Mouse (Mus musculus) adrenal gland (tissue): ENCODE results near the gene Rnf38.

Experiments
- intact Hi-C: fragments of 180-260 bp; cut with DNase I; formaldehyde crosslinking; loops from one replicate; pipeline ENCODE4 v1.15.1; 2025

Gene Rnf38

GRCm38 (mm10) chr4:44126805-44127204, 106.8 kb downstream of the Rnf38 start:
- intact Hi-C loops = no loop called here

DNA sequence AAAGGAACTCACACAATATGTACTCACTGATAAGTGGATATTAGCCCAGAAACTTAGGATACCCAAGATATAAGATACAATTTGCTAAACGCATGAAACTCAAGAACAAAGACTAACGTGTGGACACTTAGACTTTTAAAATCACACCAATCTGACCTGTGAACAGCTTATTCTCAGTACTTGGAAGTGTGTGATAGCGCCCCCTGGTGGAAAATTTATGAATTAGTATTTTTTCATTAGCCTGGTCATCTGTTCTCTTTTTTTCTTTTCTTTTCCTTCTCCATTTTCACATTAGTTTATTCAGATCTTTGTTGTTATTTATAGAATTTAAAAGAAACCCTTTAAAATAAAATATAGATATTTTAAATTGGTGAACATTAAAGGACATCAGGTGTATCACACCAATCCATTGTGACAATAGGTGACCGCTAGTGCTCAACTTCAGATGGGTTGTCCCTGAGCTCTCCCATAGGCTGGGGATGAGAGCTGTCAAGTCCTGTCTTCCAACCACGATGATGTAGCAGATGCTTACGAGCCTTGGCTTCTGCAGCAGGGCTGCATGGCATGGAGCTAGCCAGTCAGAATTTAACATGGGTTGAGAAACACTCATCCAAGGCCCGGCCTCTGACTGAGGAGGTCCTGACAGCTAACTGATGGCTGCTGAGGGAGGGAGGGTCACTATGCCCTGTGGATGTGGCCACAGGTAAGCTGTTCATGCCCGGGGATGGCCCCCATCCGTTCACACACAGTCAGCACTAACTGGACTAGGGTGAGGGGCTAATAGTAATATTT, 114.0 kb downstream of the Rnf38 start:
- intact Hi-C loops = loop anchor here (2.0 kb wide), 1 partner anchor 55 kb away; no protein-coding TSS in a partner anchor

DNA sequence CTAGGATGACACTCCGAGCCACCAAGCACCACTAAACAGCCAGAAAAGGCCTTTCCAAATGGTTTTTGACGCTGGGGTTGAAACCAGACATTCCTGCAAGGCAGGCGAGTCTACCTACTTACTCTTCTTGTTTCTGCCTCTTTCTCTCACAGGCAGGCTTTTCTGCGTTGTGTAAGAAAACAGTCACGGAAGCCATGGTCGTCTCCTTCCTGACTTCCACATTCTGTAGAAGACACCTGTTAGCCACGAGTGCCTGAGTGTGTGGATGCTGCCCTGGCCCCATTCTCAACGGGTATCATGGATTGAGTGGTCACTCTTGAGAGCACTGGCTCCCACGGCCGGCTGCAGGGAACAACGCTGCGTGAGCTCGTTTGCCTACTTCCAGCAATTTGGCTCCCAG, 118.5 kb downstream of the Rnf38 start:
- intact Hi-C loops = no loop called here

- intact Hi-C loops = no loop called here
These were observed 120.0 kb downstream of the Rnf38 start for GRCm38 (mm10) chr4:44113393-44114138.

- intact Hi-C loops = no loop called here
These were observed 120.8 kb downstream of the Rnf38 start for GRCm38 (mm10) chr4:44112741-44113140.

DNA sequence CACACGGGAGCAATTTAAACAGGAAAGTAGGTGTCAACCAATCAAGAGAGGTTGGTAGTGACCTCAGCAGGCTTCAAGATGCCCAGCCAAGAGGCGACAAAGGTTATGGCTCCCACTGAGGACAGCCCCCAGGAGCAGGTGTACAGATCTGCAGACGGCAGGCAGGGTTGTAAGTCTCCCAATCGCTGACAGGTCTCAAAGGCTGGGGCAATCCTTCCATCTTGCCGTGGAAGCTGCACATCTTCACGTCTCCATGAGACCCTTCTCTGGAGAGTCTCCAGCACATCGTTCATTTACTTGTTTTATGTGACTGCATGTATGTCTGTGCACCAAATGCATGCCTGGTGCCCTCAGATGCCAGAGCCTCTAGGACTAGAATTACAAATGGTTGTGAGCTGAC, 122.8 kb downstream of the Rnf38 start:
- intact Hi-C loops = no loop called here

DNA sequence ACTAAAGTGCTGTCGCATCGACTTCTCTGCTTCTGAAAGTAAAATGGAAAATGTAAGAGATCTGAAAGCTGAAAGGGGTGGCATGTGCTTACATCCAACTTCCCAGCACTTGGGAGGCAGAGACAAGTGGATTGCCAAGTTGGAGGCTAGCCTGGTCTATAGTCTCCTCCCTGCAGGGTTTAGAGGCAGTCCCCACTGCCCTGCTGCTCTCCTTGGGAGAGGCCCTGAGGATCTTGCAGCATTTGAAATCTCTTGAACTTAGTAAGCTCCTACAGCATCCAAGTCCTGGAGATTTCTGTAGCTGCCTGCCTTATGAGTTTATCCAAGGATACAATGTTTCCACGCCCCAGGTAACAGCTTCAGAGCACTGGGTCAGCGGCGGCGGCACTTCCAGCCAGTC, 125.3 kb downstream of the Rnf38 start:
- intact Hi-C loops = no loop called here

DNA sequence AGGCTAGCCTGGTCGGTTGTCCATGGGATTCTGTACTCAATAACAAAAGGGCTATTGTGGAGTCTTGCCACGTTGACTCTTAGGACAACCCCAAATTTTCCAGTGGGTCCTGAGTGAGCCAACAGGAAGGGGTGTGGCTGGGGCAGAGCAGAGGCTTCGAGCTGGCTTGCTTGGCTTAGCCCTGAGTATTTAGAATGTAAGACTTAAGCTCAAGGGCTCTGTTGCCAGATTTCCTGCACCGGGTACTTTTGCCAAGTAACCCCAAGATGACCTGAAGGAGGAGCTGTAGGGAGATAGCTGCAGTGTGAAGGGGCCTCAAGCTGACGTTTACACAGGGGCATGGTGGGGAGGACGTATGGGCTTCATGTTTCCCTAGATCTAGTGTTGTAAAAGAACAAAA, 126.2 kb downstream of the Rnf38 start:
- intact Hi-C loops = no loop called here

DNA sequence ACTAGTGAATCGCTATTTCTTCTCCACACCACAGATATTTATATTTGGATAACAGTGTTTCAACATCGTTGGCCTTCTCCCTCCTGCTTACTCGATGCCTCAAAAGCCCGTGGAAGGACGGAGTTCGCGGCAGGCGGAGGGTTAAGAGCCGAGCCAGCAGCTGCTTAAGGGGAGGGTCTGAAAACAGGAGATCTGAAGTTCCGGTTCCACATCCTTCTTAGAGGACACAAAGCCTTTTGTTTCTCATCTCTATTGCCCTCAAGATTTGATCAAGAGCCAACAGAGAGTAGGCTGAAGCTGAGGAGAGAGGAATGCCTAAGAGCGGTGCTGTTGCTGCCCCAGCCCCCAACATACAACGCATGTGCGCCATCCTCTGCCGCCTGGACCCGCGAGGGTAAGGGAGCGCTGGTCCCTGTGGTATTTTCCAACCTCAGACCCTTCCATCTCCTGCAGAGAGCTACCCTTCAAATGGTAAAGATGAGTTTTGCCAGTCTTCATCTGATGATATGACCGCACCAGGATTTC, 127.2 kb downstream of the Rnf38 start:
- intact Hi-C loops = no loop called here

- intact Hi-C loops = no loop called here
These were observed 129.2 kb downstream of the Rnf38 start for GRCm38 (mm10) chr4:44104195-44104917.

- intact Hi-C loops = no loop called here
These were observed 130.0 kb downstream of the Rnf38 start for GRCm38 (mm10) chr4:44103620-44104019.

GRCm38 (mm10) chr4:44097576-44098335, 135.8 kb downstream of the Rnf38 start:
- intact Hi-C loops = no loop called here

DNA sequence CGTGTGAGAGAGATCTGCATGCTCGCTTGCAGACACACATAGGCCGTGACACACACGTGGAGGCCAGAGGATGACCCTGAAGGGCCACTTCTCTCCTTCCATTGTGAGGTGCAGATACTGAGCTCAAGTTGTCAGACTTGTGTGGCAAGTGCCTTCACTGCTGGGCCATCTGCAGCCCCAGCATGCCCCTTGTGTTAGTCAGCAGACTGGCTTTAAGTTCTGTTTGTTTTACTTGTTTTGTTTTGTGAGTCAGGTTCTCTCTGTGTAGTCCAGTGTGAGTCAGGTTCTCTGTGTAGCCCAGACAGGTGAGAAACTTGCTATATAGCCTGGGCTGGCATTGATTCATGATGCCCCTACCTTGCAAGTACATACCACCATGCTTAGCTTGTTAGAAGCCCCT, 139.1 kb downstream of the Rnf38 start:
- intact Hi-C loops = no loop called here

- intact Hi-C loops = no loop called here
These were observed 141.2 kb downstream of the Rnf38 start for GRCm38 (mm10) chr4:44092359-44092758.

- intact Hi-C loops = no loop called here
These were observed 148.0 kb downstream of the Rnf38 start for GRCm38 (mm10) chr4:44085566-44085965.

GRCm38 (mm10) chr4:44084602-44085325, 148.8 kb downstream of the Rnf38 start:
- intact Hi-C loops = no loop called here

DNA sequence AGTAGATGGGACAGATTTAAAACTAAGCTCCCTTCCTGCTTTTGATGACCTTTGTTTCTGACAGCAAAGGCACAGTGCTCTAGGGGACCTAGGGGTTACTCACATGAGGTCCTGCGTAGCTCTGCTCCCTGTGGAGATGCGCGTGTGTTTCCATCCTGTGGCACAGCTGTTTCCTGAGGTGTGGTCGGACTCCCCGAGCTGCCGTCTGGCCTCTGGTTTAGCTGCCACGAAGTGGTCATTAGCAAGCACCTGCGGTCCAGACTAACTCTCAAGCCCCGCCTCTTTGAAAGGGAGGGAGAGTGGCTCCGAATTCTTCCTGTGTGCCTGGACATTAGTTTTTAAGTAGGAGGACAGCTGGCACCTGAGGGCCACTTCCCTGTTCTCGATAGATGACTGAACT, 149.6 kb downstream of the Rnf38 start, which contains the start of gene Gne:
Gne (minus strand) TSS at position 233 of the 400 bp plus-strand sequence.
- intact Hi-C loops = no loop called here

DNA sequence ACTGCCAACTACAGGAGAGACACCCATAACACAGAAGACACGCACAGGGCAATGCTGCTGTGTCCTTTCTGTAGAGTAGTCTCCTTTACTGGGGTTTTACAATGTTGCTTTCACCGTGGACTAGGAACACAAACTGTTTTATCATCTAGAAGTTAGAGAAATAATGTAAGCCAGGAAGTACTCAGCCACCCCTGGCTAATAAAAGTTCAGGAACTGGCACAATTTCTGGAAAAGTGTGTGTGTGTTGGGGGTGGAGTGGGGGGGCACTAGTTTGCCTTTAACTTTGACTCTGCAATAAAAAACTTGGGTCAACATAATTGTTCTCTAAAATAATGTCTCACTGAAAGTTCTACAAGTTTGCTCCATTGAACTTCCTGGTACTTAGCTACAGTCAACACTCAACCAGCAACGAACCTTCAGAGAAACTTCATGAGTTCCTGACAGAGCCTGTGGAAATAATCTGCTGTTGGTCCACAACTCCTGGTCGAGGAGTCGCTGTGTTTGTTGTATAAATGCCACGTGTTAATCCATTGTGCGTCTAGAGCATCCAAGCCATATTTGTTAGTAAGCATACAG, 155.1 kb downstream of the Rnf38 start:
- intact Hi-C loops = no loop called here
